Mouse (Mus musculus) cerebellum, adult 11 months (tissue): ENCODE results near the gene Cd79a.
A peak's percentile ranks its signal among the peaks of the same experiment; 100 is the strongest.
"Not testable (repeated sequence)": the region's sequence is repeated elsewhere in the genome, so short reads cannot be mapped to it uniquely, and the experiment has no call there.

Source experiments
- DNase-seq: peaks from one replicate; pipeline ENCODE4 v3.0.0; 2022

The Cd79a gene

GRCm38 (mm10) chr7:24886308-24886633 lies 10.9 kb upstream of the Cd79a start:
- DNase-seq = no peak

GRCm38 (mm10) chr7:24887096-24887495 lies 10.1 kb upstream of the Cd79a start:
- DNase-seq = no peak

- DNase-seq = no peak
These were observed 7.6 kb upstream of the Cd79a start for GRCm38 (mm10) chr7:24889431-24890220.

DNA sequence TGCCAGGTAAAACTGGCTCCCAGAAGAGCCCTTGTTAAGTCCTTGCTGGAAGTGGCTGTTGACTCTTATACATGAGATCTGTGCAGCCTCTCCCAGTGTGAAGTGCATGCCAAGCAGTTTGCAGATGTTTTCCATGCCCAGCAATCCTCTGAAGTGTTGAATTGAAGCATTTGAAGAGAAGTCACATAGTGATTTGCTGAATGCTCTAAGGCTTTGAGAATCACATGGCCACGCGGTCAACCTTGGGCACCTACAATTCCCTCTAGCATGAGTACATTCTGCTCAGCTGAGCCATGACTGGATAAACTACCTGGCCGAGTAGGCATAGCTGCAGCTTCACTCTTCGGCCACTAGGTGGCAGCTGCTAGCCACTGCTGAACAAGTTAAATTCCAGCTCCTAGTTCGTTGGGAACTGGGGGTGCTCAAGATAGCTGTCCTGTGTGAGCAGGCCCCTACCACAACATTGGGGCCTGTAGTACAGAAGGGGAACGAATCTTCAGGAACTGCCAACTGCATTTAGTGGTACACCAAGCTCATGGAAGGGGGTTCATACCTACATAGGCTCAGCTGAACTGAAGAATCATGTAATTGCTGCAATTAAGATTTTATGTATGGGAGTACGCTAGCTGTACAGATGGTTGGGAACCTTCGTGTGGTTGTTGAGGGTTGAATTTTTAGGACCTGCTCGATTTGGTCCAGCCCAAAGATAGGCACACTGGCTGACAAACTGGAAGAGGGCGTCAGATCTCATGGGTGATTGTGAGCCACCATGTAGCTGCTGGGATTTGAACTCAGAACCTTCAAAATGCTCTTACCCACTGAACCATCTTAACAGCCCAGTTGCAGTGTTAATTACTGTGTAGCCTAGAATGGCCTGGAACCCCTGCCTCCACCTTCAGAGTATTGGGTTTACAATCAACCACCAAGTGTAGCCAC lies 6.6 kb upstream of the Cd79a start:
- DNase-seq = peak; percentile 66

GRCm38 (mm10) chr7:24891241-24892124 lies 5.7 kb upstream of the Cd79a start:
- DNase-seq = no peak

GRCm38 (mm10) chr7:24892125-24892583 lies 5.0 kb upstream of the Cd79a start:
- no peak for DNase-seq

- DNase-seq = not testable (repeated sequence)
These were observed 1.4 kb upstream of the Cd79a start for GRCm38 (mm10) chr7:24895749-24896148.

GRCm38 (mm10) chr7:24896269-24896668 lies 912 bp upstream of the Cd79a start:
- no peak for DNase-seq

- DNase-seq = no peak
These were observed 778 bp downstream of the Cd79a start for GRCm38 (mm10) chr7:24897959-24898358.

DNA sequence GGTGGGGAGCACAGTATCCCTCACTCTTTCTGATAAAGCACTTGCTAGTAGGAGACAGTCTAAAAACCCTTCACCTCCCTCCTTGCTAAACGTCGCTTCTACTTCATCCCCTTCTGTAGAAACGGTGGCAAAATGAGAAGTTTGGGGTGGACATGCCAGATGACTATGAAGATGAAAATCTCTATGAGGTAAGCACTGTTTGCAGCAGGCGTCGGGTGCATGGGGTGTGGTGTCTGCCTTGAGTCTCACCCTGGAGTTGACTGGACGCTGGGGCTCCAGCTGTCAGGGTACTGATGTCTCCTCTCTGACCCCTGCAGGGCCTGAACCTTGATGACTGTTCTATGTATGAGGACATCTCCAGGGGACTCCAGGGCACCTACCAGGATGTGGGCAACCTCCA lies 3.9 kb downstream of the Cd79a start:
- DNase-seq = no peak

DNA sequence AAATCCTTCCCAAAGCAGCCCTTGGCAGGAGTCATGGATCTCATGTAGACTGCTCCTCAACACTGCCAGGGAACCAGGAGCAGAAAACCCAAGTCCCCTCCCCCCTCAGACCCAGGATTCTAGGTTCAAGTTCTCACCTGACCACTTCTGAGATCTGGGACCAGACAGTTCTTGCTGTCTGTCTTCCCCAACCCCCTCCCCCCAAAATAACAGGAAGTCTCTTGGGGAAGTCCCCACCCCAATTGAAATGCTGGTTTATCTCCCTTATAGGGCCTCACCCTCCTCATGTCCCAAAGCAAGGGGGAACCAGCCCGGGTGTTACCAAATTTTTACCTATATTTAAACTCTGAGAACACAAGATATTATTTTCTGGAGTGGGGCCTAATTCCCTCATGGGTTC lies 4.7 kb downstream of the Cd79a start:
- DNase-seq = no peak

GRCm38 (mm10) chr7:24902264-24902629 lies 5.1 kb downstream of the Cd79a start:
- DNase-seq = no peak

GRCm38 (mm10) chr7:24902630-24903443 lies 5.7 kb downstream of the Cd79a start, which contains the start of gene Arhgef1:
Gene Arhgef1, plus strand, starts transcription at chr7:24902912.
- peak; percentile 53 for DNase-seq

- no peak for DNase-seq
These were observed 6.3 kb downstream of the Cd79a start for GRCm38 (mm10) chr7:24903444-24903825.

DNA sequence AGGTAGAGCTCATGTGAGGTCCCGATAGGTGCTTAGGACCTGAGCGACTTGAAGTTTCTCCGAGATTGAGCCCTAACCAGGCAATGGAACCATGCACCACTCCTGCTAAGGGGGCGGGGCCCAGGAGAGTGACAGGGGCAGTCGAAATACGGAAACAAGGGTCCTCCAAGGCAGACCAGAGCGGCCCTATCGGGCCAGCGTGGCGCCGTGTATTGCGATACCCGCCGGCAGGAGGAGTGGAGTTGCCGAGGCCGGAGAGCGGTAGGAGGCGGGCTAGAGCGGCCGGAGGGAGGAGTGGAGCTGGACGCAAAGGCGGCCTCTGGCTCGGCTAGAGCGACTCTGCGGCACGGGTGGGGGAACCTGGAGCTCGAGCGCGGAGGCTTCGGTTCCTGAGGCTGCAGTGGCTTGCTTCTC lies 6.9 kb downstream of the Cd79a start:
- peak; percentile 96 for DNase-seq

GRCm38 (mm10) chr7:24904936-24905335 lies 7.8 kb downstream of the Cd79a start:
- DNase-seq = peak; percentile 52

- DNase-seq = no peak
These were observed 9.4 kb downstream of the Cd79a start for GRCm38 (mm10) chr7:24906551-24906950.

DNA sequence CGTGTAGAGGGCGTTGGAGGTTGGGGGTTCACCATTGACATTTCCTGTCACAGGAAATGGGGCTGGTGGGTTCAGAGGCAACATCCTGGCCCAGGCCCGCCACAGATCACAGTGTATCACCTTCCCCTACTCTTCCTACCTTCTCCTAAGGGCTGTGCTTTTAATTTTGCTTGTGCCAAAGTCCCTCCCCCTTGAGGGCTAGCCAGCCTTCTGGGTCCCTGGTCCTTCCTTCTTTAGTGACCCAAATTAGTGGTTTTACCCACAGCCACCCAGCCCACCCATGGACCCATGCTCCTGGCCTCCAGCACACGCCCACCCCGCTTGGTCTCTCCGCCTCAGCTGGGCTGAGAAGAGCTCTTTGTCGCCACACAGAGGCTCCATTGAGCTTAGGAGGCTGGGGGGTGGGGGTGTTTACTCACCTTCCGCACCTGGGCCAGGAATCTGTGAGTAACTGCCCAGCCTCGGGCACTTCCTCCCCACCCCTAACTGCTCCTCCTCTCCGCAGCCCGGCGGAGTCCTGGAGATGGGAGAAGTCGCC lies 10.1 kb downstream of the Cd79a start:
- no peak for DNase-seq

DNA sequence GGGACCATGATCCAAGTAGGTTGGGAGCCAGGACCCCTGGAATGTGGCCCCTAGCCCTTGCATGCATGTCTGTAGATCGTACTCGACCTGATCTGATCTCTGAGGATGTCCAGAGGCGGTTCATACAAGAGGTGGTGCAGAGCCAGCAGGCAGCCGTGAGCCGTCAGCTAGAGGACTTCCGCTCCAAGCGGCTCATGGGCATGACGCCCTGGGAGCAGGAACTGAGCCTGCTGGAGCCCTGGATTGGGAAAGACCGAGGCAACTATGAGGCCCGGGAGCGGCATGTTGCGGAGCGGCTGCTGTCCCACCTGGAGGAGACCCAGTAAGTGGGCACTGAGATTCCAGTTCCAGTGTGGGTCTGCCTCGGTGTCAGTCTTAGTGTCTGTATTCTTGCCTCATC lies 15.3 kb downstream of the Cd79a start:
- no peak for DNase-seq

DNA sequence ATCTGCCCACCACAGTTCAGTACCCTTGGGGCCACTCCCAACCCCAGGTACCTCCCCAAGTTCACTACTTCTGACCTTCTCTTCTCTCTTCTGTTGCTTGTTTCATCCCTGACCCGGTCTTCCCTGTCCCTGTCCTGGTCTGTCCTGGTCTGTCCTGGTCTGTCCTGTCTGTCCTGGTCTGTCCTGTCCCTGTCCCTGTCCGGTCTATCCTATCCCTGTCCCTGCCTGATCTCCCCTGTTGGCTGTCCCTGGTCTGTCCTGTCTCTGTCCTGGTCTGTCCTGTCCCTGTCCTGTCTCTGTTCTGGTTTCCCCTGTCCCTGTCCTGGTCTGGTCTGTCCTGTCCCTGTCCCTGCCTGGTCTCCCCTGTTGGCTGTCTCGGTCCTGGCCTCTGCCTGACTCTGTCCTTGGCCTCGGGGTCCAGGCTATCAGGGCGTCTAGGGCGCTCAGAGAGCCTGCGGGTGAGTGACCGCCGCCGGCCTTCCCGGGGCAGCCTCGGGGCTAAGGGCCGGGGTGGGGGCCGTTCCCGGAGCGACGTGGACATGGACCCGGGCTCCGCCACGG lies 21.7 kb downstream of the Cd79a start:
- DNase-seq = no peak

DNA sequence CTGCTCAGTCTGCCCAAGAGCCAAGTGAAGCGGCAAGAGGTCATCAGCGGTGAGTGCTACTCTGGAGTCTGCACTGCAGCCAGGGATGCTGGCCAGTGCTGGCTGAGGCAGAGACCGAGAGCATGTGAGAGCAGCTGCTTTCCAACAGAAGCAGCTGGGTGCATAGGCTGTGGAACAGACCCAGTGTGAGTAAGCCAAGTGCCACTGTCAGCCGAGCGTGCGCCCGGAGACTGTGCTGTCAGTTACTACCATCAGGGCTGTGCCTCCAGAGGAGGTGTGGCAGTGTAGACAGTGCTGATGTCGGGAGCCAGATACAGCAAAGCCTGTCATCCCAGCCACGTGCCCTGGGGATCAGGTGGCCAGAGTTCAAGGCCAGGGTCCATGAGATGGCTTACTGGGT lies 22.5 kb downstream of the Cd79a start:
- DNase-seq = no peak
